Mouse (Mus musculus) brain, embryonic 14.5 days (tissue): ENCODE data around the gene Coro6.

ENCODE experiments used
- CTCF ChIP-seq: fragments of 200-500 bp; IDR thresholded peaks from 2 replicates; pipeline ENCODE4 v1.5.1; 2012; ENCODE audit warnings: inconsistent platforms, mild to moderate bottlenecking, moderate library complexity, borderline replicate concordance; ENCODE audit not compliant: insufficient read depth, insufficient read length; ENCODE audit errors: extremely low read depth
- POLR2A ChIP-seq: fragments of 200-500 bp; IDR thresholded peaks from 2 replicates; pipeline ENCODE4 v1.6.1; 2012; ENCODE audit warnings: mild to moderate bottlenecking, inconsistent platforms, borderline replicate concordance; ENCODE audit not compliant: poor library complexity, insufficient read depth, insufficient read length, severe bottlenecking; ENCODE audit errors: extremely low read depth

- no peak for TF ChIP-seq CTCF
- no peak for TF ChIP-seq POLR2A
These were observed 36.3 kb downstream of the Coro6 start for GRCm38 (mm10) chr11:77498261-77499139.
